Mouse (Mus musculus) c-Kit-negative CD71-positive TER-119-positive erythroid progenitor cells, embryonic 14.5 days (primary cell): ENCODE data around the gene Cideb.

Experiments
- DNase-seq: peaks from one replicate; pipeline ENCODE4 v3.0.0-alpha.2; 2013; ENCODE audit warnings: low read depth, low spot score

Gene Cideb

GRCm38 (mm10) chr14:55723433-55723832 lies 34.8 kb downstream of the Cideb start:
- no peak for DNase-seq

DNA sequence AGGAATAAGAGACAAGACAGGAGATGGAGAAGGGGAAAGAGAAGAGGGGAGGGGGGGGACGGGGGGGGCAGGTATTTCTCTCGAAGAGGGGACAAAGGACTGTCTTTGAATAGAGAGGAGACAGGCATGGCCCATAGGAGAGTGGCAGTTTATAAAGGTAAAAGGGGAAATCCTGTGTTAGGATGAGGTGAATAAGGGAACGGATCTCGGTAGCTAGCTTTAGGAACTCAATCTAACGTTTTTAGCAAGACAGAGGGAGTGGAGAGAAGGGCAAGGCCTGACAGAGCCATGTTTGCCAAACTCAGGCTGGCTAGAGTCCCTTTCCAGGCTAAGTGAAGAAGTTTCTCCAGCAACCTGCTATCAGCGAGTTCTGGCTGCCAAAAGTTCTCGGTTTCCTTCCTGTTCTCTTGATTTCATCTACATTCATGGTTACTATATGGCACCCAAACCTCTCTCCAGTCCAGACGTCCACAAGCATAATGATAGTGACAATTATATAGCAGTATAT lies 35.8 kb downstream of the Cideb start:
- DNase-seq = no peak

DNA sequence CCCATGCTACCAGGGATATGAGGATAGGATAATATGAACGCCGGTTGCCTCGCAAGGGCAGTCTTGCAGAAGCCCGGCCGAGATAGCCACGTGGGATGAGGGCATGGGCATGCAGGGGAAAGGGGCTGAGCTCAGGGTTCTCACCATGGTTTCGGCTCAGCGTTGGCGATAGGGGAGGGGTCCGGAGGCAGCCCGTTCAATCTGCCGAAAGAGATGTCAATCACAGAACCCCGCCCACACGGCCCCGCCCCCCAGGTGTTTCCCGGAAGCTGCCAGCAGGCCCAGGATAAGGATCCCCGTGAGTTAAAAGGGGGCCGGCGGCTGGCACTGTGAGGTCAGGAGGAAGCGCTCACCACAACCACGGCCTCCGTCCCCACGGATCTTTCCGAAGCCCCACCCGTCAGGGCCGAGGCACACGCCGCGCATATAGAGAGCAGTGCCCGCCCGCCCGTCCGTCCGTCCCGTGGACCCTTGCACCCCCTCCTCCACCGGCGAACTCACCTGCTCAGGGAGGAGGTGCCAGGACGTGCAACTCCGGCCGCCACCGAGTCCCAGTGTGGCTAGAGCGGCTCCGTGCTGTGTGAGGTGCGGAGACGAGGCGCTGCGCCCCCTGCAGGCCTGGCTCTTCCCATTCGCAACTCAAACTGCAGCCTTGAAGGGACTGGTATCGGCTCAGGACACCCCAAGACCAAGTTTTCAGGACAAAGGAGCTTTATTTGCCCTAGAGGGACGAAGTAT lies 36.4 kb downstream of the Cideb start, which contains the start of gene Rabggta:
Gene Rabggta (minus strand): TSS at position 564 of the 738 bp plus-strand sequence.
- DNase-seq = peak; percentile 86

DNA sequence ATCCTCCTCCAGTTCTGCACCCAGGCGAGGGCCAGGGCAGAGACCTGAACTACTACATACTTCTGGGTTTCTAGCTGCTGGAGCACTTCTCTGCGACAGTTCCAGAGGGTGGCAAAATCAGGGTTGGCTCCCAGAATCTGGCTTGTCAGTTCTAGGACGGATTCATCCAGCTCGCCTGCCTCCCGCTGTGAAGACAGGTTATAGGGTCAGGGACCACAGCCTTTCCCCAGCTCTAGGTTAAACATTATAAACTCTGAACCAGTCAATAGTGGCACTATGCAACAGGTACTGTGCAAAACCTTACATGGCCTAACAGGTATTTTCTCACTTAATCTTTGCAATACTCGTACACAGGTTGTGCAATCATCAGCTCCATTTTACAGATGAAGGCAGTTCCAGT lies 37.2 kb downstream of the Cideb start:
- no peak for DNase-seq

- no peak for DNase-seq
These were observed 37.6 kb downstream of the Cideb start for GRCm38 (mm10) chr14:55720666-55721065.

- DNase-seq = no peak
These were observed 38.5 kb downstream of the Cideb start for GRCm38 (mm10) chr14:55719737-55720136.

DNA sequence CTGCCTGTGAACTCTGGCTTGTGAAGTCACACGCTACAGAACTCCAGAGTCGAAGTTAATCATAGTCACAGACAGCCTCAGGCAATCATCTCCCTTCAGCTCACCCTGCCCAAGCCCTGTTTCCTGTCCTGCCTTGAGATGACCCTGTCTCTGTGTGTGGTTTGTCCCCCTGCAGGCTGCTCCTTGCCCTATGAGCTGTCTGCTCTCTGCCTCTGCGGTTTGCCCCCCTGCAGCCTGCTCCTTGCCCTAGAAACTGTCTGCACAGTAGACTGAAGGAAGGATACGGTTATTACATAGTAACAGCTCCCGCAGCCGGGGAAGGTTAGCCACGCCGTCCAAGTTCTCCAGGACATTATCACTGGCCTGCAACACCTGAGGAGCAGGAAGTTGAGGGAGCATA lies 41.4 kb downstream of the Cideb start:
- no peak for DNase-seq

GRCm38 (mm10) chr14:55716271-55716670 lies 42.0 kb downstream of the Cideb start:
- no peak for DNase-seq

DNA sequence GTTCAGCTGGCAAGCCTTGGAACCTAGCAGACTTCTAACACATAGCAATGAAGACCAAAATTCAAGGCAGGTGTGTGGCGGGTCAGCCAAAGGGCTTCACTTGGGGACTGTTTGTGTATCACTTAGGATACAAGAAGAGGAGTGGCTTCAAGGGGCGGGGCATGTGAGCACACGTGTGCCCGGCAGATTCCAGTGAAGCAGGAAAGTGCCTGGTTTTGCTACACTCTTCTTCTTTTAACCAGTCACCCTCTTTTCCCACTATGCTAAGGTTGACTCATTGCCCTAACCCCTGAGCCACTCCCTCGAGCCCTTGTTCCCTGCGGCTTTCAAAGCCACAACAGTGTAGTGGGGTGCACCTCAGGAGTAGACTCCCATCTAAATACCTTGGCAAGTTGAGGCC lies 43.4 kb downstream of the Cideb start:
- DNase-seq = no peak

- no peak for DNase-seq
These were observed 44.5 kb downstream of the Cideb start, which contains the start of gene Tgm1 for GRCm38 (mm10) chr14:55713729-55714122. TSS of gene Tgm1 (minus strand) at chr14:55713926.

- no peak for DNase-seq
These were observed 45.1 kb downstream of the Cideb start for GRCm38 (mm10) chr14:55713007-55713728.

DNA sequence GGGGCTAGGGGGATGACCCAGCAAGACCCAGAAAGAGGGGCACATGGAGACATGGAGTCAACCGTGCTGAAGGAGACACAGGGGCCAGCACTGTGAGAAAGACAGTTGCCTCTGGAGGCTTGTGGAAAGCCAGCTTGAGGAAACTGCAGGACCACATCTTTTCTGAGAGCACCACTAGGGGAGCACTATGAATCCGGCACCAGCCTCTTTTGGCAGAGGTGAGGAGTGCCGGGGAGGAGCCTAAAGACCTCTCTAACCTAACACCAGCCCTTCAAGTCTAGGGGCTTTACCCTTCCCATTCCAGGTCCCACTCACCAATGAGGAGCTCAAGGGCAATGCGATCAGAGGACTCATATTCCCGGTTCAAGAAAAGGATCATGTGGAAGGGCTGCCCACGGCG lies 46.5 kb downstream of the Cideb start:
- no peak for DNase-seq

DNA sequence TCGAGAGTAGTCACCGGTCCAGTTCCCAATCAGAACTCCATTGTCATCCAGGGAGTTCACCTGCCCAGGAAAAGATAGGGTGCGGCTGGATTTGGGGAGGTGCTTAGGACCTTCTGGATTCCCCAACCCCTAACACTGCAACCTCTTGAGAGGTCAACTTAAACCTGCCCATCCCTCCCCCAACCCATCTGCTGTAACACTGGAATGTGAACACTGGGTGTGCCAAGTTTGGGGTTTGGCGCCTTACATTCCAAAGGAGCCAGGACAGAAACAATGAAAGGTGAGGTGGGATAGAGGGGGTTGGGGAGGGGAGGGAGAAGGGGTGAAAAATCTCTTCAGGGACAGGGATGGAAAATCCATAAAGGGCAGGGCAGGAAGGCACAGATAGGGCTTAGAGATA lies 48.7 kb downstream of the Cideb start:
- no peak for DNase-seq

- no peak for DNase-seq
These were observed 50.9 kb downstream of the Cideb start for GRCm38 (mm10) chr14:55707397-55707796.

- DNase-seq = no peak
These were observed 52.1 kb downstream of the Cideb start for GRCm38 (mm10) chr14:55706051-55706600.
